Mouse (Mus musculus): ENCODE results near the gene Mfsd12.

DNA sequence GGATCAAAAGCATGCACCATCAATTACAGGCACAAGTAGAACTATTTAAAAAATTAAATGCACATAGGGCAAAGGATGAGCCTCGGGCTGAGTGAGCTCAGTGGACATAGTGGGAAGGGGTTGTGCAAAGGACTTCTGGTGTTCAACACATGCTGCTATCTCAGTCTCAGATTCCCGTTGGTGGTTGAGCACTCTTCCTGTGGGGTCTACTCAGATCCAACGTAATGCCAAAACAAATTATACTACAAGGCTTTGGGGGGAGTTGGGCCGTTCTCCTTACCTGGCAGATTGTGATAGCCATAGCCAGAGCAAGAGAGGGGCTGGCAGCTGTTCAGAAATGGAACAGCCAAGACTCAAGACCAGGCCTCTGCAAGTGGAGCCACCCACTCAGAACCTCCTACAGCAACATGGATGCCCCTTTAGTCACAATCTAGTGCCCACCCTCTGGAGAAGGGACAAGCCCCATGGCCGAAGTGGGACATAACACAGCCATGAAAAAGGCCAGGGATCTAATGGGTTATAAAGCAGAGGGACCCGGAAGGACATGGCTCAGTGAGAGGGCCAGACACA lies 22.6 kb downstream of the Mfsd12 start:
- TF ChIP-seq CTCF (conservative IDR thresholded peaks at IDR 0.05; ENCODE audit: low read length) (no peak), POU5F1 (IDR thresholded peaks at IDR 0.05; ENCODE audit: borderline replicate concordance, low read length) (no peak)
